Mouse (Mus musculus) left cerebral cortex, adult 11 months (tissue): Measurements from ENCODE around the gene Cela1.

Source experiments
- DNase-seq: peaks from one replicate; pipeline ENCODE4 v3.0.0; 2022; ENCODE audit warnings: low spot score

The Cela1 gene

DNA sequence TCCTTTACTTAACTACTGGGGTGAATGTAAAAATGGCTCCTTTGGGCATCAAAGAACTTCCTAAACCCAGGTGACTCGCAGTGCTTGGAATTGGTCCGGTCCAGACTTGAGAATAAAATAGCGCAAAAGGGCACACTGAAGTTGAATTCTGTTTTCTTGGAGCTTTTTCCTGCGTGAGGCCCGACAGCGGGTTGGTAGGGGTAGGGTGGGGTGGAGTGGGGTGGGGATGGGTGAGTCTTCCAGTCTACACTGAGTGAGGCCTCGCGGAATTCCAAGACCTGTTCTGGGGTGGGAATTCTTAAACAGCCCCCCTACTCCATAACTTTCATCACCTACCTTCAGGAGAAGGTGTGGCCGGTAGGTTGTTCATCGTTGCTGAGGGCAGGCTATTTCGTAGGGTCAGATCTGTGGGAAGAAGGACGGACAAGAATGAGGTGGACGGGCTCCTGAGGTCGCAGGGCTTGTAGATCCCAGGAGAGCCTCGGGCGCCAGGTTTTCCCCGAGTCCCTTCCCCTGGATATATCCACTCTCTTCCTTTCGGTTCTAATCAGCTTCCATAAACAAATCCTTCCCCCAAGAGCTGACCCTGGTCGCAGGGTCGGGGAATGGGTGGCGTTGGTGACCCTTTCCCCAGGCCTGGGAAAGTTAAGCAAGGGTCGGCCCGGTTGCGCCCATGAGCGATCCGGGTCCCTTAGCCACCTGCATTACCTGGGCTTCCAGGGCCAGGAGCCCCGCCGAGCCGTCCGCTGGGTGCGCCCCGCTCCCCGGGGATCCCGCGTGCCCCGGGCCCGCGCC, 51.7 kb downstream of the Cela1 start:
- no peak for DNase-seq

DNA sequence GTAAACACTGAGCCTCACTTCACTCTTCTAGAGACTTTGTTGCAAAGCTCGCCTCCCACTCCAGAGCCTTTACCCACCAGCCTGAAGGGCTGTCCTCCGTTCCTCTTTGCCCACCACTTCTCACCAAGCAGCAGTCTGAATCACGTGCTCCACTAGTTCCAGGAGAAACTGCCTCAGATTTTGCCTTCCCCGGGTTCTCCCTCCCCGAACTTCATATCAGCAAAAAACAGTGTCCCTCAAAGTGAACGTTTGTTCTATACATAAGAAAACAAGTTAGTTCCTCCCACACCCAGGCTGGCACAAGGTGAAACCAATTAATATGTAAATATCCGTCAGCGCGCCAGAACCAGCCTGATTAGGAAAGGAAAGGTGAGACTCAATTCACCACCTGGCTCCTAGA, 52.5 kb downstream of the Cela1 start:
- DNase-seq = no peak

DNA sequence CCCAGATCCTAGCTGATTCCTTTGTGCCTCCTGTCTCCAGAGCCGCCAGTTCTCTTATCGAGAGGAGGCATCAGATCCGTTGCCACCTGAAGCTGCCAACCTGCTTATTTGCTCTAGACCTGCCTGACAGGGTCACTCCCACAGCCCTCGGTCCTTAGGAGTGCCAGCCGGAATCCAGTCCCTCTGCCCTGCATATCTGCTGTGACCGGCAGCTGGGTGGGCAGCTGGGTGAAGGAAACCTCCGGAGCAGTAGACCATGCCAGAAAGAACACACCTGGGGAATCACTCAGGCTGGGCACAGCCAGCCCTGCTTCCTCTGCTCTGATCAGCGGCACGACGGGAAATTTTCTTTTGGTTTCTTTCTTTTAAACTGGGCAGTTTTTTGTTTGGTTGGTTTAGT, 54.4 kb downstream of the Cela1 start:
- no peak for DNase-seq

DNA sequence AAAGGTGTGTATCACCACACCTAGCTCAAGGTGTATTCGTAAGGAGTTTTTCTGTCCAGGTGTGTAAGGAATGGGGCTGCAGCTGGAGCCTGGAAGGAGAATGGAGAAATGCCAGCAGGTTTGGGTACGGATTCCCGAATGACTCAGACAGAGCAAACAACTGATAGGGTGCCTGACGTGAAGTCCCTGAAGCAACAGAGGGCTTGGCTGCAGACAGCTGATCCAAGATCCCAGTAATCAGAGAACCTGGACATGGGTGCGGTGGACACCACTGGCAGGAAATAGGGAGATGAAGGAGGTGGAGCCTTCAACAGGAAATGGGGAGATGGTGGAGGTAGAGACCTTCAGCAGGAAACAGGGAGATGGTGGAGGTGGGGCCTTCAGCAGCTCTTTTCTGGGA, 55.4 kb downstream of the Cela1 start:
- DNase-seq = no peak

DNA sequence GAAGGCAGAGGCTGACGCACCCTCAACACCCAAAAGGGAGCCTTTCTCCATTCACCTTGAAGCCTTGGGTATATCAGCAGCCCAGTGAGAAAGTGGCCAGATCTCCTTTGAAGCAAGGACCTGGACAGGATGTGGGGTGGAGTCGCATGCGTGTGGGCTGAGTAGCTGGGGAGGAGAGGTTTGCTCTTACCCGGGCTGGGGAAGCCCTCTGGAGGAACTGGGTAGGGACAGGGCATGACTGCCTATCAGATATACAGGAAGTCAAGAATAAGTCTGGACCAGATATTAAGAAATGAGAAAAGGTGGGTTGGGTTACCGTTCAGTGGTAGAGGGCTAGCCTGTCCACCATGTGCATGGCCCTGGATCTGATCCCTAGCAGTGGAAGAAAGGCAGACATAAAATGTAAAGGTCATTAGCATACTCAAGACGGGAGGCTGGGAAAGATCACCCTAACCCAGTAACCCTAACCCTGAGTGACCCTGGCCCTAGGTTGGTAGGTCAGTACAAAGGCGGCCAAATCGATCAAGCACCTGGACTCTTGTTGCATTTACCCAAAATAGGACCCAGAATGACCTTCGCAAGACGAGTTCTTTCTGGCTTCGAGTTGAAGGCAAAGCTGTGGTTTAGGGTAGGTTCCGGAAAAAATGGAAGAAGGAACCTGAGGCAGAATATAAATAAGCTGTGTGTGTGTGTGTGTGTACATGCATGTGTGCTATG, 56.1 kb downstream of the Cela1 start:
- no peak for DNase-seq

DNA sequence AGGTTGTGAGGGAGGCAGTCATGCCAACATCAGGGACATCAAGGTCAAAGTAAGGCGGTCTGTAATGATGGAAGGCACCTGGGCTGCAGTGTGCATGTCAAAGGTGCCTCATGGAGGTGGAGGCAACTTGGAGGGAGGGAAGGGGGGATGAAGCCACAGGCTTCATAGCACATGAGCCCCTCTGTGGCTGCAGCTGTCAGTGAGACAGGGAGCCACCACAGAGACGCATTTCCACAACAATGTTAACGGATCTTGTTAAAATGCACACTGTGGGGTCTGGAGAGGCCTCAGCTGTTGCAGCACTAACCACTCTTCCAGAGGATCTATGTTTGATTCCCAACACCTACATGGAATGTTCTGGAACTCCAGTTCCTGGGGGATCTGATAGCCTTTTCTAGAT, 57.6 kb downstream of the Cela1 start:
- DNase-seq = no peak

DNA sequence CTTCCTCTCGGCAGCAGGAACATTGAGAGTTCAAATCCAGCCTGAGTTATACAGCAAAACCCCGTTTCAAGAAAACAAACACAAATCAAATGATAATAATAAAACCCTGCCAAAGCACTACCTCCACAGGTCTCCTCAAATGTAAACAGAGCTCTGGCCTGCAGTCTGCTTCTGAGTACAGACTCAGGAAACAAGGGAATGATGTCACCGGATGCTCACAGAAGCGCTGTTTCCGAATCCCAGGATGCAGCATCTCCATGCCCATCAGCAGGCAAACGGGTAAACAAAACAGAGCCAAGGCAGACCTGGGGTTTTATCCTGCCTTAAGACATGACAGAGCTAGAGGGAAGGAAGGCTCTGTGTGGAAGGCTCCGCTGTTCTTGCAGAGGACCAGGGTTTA, 58.9 kb downstream of the Cela1 start:
- no peak for DNase-seq

DNA sequence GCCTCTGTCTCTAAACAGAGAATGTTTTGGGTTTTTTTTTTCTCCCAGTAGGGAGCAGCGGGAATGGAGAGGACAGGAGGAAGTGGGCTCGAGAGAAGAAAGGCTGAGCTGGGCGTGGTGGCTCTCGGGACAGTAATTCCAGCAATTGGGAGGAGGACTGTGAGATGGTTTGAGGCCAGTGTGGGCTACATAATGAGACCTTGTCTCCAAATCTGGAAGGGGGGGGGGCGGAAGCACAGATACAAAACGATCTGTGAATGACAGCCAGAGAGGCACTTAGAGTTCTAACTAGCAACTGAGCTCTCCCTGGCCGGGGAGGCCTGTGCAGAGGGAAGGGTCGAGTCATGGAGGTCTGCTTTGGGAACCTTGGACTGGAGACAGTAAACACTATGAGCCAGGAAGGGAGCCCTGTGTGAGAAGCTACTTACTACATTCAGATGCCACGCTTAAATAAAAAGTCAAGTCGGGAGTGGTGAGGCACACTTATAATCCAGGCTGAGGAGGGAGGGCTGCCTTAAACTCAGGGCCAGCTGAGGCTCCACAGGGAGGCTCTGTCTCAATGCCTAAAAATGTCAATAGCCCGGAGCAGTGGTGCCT, 59.8 kb downstream of the Cela1 start:
- no peak for DNase-seq

DNA sequence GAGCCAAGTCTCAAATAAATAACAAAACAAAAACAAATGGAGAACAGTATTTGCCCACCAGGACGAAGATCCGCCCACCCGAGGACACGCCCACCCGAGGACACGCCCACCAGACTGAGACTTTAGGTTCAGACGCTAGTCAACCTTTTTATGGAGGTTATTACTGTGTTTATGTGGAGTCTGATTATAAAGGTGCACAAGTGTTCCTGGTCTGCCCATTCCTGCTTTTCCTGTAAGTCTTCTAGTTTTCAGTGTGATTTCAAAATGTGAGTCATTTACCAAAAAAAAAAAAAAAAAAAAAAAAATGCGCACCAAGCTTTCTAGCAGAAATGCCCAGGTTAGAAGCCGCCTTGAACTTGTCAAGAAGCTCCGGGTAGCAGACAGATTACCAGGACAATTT, 60.4 kb downstream of the Cela1 start:
- no peak for DNase-seq

DNA sequence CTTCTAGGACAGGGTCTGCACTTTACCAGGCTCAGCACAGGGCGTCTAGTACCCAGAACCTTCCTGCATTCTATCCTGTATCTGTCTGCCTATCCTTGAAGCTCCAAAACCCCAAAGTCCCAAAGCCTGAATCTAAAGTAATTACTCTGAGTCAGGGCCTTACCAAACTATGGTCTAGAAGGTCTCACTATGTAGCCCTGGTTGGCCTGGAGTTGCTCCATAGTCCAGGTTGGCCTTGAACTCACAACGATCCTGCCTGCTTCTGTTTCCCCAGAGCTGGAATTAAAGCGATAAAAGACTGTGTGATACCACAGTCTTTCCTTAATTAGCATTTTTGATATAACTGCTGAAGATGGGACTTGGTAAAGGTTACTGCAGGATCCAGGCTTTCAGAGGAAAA, 63.3 kb downstream of the Cela1 start:
- DNase-seq = no peak
